Mouse (Mus musculus) adrenal gland, postnatal 14 days (tissue): ENCODE measurements around the gene Vmn1r49. TPM values are rescaled to one million over a fixed set of nuclear protein-coding genes. Genes with fewer than 3 reads are reported as not detected.
"Not testable (repeated sequence)": the region's sequence is repeated elsewhere in the genome, so short reads cannot be mapped to it uniquely, and the experiment has no call there.

Experiments used
- DNase-seq: peaks from one replicate; pipeline ENCODE4 v3.0.0; 2021; ENCODE audit warnings: mixed read lengths
- long read RNA-seq, 2 experiments: library from polyadenylated mRNA; stranded (forward); transcript quantifications; one replicate each; pipeline ENCODE4 v2.0.0; 2021
- total RNA-seq: library from RNA; stranded (reverse); gene quantifications from 2 replicates; pipeline ENCODE4 v1.2.3, GENCODE M21; 2021

Vmn1r49 gene
- not detected in 2 replicates for total RNA-seq
- long read RNA-seq, experiment 1, result 0 reads
- long read RNA-seq, experiment 2, result 0 reads

DNA sequence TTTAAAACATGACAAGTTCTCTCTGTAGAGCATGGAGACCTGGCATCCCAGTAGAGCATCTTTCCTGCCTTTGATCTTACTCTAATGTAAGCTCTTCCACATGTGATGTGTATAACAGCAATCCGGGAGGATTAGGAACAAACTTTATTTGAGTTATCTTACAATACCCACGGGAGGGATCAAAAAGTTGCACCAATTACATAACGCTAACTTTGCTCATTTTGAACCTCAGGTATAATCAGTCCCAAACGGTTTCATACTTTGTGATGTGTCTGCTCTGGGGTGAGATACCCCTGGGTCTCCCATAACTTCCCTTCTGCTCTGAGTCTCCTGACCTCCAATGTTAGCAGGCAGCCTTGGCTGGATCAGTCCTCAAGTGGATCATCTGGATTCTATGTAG lies at the start of gene Vmn1r49:
Gene Vmn1r49, minus strand, starts transcription at position 101 of the 400 bp plus-strand sequence.
- no peak for DNase-seq

DNA sequence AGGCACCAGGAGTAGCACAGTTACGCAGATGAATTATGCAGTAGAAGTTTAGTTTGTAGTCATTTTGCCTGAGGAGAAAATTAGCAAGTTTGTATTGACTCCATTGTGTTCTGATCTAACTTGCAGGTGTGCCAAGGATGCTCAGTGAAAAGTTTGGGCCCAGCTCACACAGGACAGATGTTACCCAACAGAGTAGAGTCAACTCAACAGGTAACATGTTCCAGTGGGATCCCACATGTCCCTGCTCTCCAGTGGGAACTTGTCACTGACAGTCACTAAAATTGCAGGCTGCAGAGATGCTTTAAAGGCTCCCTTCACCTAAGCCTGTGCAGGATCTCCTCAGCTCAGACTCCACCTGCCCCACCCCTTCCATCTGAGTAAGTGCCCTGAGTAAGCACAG lies 44.0 kb upstream of the Vmn1r49 start, which contains the start of gene Vmn1r51:
Gene Vmn1r51, plus strand, starts transcription at position 301 of the 400 bp plus-strand sequence.
- DNase-seq, result not testable (repeated sequence)

DNA sequence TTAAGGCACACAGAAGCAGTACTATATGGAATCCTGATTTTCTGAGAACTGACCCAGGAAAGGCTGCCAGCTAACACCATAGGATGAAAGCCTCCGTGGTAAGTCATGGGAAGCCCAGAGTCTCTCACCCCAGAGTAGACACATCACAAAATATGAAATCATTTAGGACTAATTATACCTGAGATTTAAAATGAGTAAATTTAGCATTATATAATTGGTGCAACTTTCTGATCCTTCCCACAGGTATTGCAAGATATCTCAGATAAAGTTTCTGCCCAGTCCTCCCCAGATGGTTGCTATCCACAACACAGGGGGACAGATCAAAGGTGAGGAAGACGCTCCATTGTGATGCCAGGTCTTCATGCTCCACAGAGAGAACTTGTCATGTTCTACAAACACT lies 22.8 kb upstream of the Vmn1r49 start, which contains the start of gene Vmn1r50:
Gene Vmn1r50, plus strand, starts transcription at position 301 of the 400 bp plus-strand sequence.
- DNase-seq, result no peak

DNA sequence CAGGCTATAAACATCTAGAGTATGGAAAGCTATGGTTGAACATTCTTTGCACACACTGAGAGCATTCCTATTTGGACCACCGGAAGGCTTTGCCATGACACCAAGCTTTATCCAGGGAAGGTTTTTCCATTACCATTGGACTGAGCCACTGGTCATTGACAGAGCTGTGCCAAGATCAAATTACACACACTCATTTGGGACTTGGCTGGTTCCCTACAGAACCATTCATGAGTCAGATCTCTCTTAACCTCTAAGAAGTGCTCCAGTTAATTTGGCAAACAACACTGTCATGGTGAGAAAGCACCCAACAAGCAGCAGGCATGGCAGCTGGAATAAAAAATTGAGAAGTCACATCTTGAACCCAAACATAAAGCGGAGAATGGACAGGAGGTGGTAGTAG lies 22.3 kb upstream of the Vmn1r49 start:
- no peak for DNase-seq

DNA sequence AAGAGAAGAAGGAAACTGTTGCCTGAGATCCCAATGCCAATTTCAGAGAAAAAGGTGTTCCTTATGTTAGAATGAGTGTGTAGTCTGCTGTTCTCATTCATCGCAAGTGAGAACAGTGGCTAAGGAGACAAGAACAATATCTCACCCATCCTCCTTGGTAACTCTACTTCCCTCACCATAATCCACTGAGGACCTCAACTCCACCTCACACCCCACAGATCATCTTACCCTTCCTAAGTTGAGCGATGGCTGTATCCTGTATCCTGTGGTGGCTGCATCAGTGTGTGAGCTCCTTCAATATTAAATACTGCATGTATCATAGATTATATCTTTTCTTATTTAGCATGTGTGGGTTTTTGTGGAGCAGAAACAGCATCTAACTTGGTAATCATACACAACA lies 41.6 kb downstream of the Vmn1r49 start, which contains the start of gene Vmn1r48:
Gene Vmn1r48, minus strand, starts transcription at position 101 of the 400 bp plus-strand sequence.
- DNase-seq, result not testable (repeated sequence)

Other genes with a start within 250 kb of the Vmn1r49 start
- not detected in 2 replicates for gene Vmn1r42, start 202.1 kb downstream of the Vmn1r49 start, total RNA-seq
- not detected in 2 replicates for gene Vmn1r43, start 202.1 kb downstream of the Vmn1r49 start, total RNA-seq
- not detected in 2 replicates for gene Vmn1r44, start 194.8 kb downstream of the Vmn1r49 start, total RNA-seq
- gene Vmn1r45, start 137.9 kb downstream of the Vmn1r49 start, total RNA-seq, result not detected in 2 replicates
- not detected in 2 replicates for gene Vmn1r46, start 109.2 kb downstream of the Vmn1r49 start, total RNA-seq
- gene Vmn1r47, start 62.4 kb downstream of the Vmn1r49 start, total RNA-seq, result not detected in 2 replicates
- not detected in 2 replicates for gene Vmn1r48, start 41.7 kb downstream of the Vmn1r49 start, total RNA-seq
- not detected in 2 replicates for gene Vmn1r50, start 22.9 kb upstream of the Vmn1r49 start, total RNA-seq
- not detected in 2 replicates for gene Vmn1r51, start 44.1 kb upstream of the Vmn1r49 start, total RNA-seq
- not detected in 2 replicates for gene Vmn1r52, start 96.3 kb upstream of the Vmn1r49 start, total RNA-seq
- not detected in 2 replicates for gene V1ra8, start 124.3 kb upstream of the Vmn1r49 start, total RNA-seq
- gene Vmn1r53, start 145.9 kb upstream of the Vmn1r49 start, total RNA-seq, result not detected in 2 replicates
- not detected in 2 replicates for gene Vmn1r54, start 167.8 kb upstream of the Vmn1r49 start, total RNA-seq
- gene BC048671, start 222.7 kb upstream of the Vmn1r49 start, total RNA-seq, result not detected in 2 replicates
- gene Chst13, start 246.7 kb upstream of the Vmn1r49 start, total RNA-seq, result 0.74 TPM in 1 of 2 replicates, not detected in the other